In the genomic region with DNA sequence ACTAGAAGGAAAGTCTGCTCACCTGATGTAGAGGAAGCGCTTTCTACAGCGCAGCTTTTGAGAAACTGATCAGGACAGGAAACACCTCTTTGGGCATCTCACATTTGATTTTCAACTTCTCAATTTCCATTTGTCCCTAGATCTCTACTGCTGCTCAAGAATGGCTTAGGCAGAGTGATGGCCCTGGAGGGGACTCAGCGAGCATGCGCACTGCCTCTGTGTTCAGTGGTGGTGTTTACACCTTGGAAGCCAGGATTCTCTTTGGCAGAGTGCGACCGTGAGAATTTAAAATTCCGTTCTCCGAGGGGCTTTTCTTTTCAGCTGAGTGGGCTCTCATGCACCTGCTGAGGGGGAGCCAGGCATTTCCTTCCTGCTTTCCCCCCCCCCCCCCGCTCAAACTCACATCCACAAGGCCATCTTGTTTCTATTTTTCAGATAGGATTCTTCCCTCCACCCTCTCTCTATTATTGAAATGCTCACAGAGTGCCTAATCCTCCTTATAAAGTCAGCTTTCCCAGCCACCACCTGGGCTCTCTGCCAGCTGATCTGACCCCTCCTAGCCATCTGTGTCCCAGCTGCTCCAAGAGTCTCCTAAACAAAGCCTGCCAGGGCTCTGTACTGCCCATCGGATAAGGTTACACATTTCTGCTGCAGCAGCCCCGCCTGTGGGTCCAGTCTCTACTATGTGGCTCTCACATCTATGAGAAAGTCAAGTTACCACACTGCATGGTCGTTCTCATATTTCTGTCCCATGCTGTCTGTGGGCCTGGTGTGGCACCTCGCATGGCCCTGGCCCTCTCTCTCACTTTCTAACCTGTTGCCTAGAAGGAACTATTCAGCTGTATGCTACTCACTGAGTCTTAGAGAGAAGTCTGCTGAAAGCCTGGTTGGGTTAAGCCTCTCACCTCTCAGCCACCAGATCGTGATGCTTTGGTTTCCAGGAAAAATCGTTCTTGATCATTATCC, we compare ENCODE assay signal across 8 mouse cellular contexts.
A peak's percentile ranks its signal among the peaks of the same experiment; 100 is the strongest.
DNase-seq lines count a peak whose midpoint lies in the region; ATAC-seq lines count a peak whose summit lies in the region.

No protein-coding gene starts in this region.

- H3K4me3 ChIP-seq in hindbrain, embryonic 15.5 days, result no peak overlapping the region
- H3K4me3 ChIP-seq in stomach, embryonic 15.5 days (replicated peaks), result no peak overlapping the region

- no peak overlapping the region for H3K9ac ChIP-seq in hindbrain, embryonic 15.5 days
- H3K9ac ChIP-seq in stomach, embryonic 15.5 days, result no peak overlapping the region

- H3K27me3 ChIP-seq in hindbrain, embryonic 15.5 days, result no peaks in the 10 kb centered on the region
- H3K27me3 ChIP-seq in stomach, embryonic 15.5 days (replicated peaks), result no peaks in the 10 kb centered on the region

- peak overlapping the region; percentile 12; the same call in 1 of the 2 replicates for H3K4me2 ChIP-seq in hindbrain, embryonic 15.5 days
- H3K4me2 ChIP-seq in stomach, embryonic 15.5 days, result 0 out of 2 replicates have a peak overlapping the region, but pooled peaks have one; percentile 5

- WGBS in hindbrain, embryonic 15.5 days, result 38% methylated on average over 14 of the region's 15 CpGs
- 39% methylated on average over 15 of the region's 15 CpGs for WGBS in stomach, embryonic 15.5 days

- H3K4me1 ChIP-seq in hindbrain, embryonic 15.5 days (replicated peaks), result peaks cover 25% of the 10 kb centered on the region
- H3K4me1 ChIP-seq in stomach, embryonic 15.5 days, result peaks cover 17% of the 10 kb centered on the region

- no peaks in the 10 kb centered on the region for H3K36me3 ChIP-seq in hindbrain, embryonic 15.5 days
- no peaks in the 10 kb centered on the region for H3K36me3 ChIP-seq in stomach, embryonic 15.5 days

- ATAC-seq in hindbrain, embryonic 15.5 days (ENCODE audit: low FRiP score, low read depth), result peak; percentile 83
- ATAC-seq in stomach, embryonic 15.5 days (ENCODE audit: insufficient read depth, low FRiP score, low read depth), result peak; percentile 80; the same call in 1 of the 2 replicates
- no peak for ATAC-seq in monocyte, adult 5-6 weeks (replicated peaks; ENCODE audit: insufficient number of reproducible peaks, low FRiP score, low TSS enrichment, poor library complexity, severe bottlenecking)

- peak; percentile 64 for DNase-seq in NIH3T3 (ENCODE audit: low read depth)
- peak; percentile 95 to 96 for DNase-seq in cerebellum, postnatal 10 days
- peak; percentile 91 for DNase-seq in gastrocnemius, postnatal 10 days
- DNase-seq in lung, postnatal 14 days, result peak; percentile 78
- DNase-seq in spleen, postnatal 36 days (ENCODE audit: low spot score in 2 of 2), result no peak

- no peak overlapping the region for H3K27ac ChIP-seq in hindbrain, embryonic 15.5 days (replicated peaks)
- H3K27ac ChIP-seq in stomach, embryonic 15.5 days, result peak overlapping the region; percentile 64

- no peaks in the 10 kb centered on the region for H3K9me3 ChIP-seq in hindbrain, embryonic 15.5 days
- no peaks in the 10 kb centered on the region for H3K9me3 ChIP-seq in stomach, embryonic 15.5 days

Comparison
In these comparisons a context has a peak if more than half of its experiments do, and no peak if none do; other contexts are left out.
1. DNase-seq: peak in NIH3T3 (single experiment), cerebellum, postnatal 10 days (2 of 2), gastrocnemius, postnatal 10 days (single experiment) and lung, postnatal 14 days (single experiment); none in spleen, postnatal 36 days (0 of 2).